Mouse (Mus musculus): ENCODE data around the gene Fam102a.

Fam102a gene

DNA sequence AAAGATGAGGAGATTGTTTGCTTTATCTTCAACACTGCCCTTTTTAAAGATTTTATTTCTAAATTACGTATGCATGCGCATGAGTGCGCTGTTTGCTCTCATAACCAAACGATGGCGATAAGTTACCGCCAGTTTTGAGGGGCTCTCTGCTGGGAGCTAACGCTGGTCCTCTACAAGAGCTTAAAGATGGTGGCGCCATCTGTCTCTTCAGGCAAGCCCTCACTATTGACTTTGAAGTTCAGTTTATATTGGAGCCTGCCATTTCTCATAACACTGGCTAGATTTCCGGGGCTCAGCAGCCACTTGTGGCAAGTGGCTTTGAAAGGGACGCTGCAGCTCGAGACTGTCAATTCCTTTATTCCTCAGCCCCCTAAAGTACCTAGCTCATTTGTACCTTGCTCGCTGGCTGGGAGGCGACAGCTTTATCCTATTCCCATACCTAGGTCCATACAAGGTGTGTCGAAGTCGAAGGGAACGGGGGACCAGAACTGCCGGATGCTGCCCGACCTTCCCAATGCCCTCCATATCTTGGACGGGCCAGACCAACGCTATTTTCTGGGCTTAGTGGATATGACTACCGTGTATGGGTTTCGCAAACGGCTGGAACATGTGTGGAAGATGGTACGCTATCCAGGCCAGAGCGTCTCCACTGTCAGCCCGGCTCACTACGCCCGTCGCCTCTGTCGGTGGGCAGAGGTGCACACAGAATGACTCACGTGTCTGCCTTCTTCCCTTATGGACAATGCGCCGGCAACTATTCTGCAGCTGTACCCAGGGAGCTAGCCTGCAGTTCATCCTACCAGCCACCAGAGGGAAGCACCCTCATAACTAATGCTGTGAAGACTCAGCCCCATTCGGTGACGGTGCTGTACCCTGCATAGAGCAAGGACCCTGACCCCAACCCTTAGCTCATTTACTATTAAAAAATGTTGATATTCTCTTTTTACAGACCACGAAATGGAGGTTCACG lies 48.0 kb downstream of the Fam102a start:
- peak; percentile 79 to 85 for DNase-seq

DNA sequence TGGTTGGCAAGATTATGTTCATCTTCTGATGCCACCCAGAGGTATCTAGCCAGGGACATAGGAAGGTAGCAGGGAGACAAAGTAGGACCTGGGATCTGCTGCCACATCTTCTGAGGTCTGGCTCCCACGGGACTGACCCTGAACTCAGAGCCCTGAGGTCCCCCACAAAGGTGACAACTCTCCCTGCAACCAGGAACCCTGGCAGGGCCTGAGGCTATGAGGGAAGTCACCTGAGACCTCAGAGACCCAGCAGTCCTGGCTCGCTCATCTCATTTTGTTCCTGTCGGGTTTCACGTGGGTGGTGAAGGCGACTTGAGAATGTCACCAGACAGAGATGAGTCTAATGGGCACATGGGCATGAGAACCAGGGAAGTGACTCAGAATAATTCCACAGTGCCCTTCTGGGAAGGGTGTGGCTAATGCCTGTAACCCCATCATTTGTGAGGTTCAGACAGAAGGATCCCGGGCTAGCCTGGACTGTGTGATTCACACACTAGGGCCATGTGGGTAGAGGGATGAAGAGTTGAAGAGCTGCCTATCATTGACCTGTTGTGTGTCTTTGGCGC lies 50.1 kb downstream of the Fam102a start:
- DNase-seq, result no peak

DNA sequence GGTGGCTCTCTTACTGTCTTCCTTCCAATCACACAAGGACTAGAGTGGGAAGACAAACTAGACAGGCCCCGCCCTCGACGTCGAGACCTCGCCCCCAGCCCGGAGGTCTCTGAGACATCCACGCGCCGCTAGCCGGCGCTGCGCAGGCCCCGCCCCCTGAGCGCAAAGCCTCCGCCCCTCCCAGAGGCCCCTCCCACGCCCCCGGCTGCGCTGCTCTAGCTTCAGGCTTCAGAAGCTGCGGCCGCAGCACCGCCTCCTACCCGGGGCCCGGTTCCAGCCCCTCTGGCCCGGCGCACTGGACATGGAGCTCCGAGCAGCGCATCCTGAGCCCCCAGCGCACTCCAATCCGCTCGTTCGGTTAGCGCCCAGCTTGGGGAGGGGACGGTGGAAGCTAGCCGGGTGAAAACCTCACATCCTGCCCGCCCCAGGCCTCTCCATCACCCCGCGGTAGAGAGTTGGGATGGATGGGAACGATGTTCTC lies 51.8 kb downstream of the Fam102a start, which contains the start of gene St6galnac4:
St6galnac4 (plus strand) TSS at position 225 of the 481 bp plus-strand sequence.
- DNase-seq, result peak; percentile 92 to 94

DNA sequence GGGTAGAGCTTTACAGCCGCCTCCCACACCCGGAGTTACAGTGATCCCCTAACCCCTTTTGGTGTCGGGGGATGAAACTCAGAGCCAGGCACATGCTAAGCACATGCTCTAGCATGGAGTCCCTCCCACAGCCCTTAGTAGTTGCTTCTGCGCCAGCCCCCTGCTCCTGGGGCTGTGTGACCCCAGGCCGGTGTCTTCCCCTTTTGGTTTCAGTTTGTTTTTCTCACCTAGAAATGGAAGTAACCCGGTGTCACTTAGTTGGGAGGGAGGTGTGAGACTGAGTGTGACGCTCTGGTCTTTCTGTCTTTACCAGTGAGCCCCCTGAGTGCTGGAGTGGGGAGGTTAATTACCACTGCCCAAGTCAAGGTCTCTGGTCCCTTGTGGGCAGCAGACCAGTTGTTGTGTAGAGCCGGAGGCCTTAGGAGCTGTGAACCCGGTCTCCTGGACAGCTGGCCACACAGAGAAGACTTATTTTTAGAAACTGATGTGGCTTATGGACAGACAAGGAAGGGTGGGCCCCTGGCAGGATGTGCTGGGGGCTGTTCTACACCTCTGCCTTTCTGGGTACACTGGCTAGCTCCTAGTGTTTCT lies 52.7 kb downstream of the Fam102a start:
- DNase-seq, result peak; percentile 32 to 72

DNA sequence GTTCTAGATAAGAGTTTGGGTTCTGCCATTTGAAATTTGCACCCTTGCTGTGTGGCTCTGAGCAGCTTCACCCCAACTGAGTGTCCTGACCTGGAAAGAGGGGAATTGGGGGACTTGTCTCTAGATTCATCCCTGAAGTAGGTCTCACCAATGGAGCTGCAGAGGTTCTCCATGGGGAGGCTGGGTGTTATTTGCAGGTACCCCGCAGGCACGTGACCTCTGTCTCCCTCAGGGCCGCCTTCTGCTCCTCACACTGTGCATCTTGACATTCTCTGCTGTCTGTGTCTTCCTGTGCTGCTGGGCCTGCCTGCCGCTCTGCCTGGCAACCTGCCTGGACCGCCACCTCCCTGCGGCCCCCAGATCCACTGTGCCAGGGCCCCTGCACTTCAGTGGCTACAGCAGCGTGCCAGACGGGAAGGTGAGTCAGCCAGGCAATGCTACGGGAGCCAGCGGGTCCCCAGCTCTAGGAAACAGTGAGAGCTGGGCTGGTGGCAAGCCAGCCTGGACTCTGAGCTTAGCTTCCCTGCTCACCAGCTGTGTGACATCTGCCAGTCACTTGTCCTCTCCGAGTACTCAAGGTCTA lies 54.2 kb downstream of the Fam102a start:
- DNase-seq, result peak; percentile 69 to 80

DNA sequence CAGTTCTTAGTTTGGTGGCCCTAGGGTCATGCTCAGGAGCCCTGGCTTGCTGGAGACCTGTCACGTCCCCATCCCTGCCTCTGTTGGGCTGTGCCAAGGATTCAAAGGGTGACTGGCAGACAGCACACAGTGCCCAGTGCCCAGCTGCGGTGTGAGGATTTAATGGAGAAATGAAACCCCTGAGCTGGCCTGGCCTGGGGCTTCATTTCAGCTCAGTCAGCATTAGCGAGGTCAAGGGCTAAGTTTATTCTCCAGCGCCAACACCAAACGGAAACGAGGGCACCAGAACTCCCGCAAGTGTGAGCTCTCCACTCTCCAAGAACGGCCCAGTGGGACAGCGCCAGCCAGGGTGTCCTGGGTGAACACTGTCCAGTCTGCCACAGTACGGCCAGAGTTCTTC lies 55.1 kb downstream of the Fam102a start:
- no peak for DNase-seq

DNA sequence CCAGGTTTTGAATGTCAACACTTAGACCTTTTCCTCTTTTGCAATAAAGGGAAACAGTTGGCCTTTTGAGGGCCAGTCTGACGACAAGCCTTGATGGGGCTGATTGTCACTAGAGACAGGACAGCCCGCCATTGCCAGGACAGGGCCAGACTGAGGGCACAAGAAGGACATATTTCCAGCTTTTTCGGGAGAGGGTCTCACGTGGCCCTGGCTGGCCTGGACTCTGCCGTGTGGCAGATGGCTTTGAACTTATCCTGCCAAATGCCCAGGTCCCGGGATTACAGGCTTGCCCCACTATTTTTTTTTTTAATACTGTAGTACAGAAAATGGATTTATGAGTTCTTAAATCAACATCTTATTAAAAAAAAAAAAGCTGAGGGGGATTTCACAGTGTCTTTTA lies 56.1 kb downstream of the Fam102a start:
- DNase-seq, result no peak

DNA sequence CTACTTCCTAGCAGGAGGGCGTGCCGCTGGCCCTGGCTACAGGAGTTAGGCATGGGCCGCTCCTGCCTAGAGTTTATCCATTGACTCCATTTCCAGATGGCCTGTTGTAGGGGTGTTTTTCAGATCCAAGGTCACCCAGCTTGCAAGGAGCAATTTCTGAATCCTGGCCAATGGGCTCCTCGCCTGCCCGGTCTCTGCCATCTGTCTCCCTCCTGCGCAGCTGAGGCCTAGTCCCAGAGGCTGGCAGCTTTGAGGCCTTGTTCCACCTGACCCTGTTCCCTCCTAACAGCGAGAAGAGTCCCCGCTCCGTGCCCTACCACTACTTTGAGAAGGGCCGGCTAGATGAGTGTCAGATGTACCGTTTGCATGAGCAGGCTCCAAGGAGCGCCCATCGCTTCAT lies 61.6 kb downstream of the Fam102a start:
- DNase-seq, result no peak

DNA sequence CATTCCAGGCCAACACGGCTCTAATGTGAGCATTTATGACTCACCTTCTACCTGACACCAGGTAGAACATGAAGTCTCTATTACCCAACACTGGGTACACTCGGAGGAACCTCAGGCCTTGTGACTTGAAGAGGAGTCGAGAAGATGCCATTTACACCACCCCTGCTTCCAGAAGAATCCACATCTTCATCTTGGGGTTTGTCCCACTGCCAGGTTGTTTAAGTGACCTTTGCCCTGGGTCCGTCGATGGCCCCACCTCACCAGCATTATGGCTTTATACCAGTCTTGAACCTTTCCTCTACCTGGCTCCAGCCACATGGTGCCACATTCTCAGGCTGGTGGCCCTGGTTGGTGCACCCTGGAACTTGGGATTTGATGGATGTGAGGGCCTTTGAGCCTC lies 62.1 kb downstream of the Fam102a start:
- no peak for DNase-seq

DNA sequence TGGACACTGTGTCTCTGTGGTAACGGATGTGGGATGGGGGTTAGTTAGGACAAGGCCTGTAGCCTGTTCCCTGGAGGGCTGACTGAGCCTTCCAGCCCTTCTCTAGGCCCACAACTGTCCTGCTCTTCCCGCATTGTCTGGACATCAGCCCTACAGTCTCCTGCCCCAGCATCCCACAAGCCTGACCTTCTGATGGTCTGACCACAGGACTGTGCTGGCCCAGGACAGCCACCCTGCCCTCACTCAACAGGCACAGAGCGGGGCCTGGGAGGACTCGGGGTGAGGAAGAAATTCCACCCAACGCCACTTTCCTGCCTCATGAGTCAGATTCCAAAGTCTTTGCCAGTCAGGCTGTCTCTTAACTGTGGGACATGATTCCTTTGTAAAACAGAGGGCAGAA lies 62.6 kb downstream of the Fam102a start:
- DNase-seq, result no peak

DNA sequence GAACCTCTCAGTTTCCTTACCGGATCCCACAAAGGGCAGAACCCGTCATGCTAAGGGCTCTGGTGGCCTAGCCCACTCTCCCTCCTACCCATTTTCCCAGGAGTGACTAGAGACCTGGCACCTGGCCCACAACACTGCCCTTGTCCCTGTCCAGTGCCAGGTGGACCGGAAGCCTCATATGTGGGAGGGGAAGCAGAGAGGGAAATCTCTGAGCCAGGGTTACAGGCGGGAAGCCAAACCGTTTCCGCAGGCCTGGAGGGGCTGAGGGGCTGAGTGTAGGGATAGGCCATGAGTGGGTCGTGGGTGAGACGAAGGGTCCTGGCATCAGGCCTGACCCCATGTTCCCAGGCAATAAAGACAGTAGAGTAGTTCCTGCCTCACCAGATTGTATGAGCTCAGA lies 63.4 kb downstream of the Fam102a start:
- DNase-seq, result peak; percentile 74 to 80

DNA sequence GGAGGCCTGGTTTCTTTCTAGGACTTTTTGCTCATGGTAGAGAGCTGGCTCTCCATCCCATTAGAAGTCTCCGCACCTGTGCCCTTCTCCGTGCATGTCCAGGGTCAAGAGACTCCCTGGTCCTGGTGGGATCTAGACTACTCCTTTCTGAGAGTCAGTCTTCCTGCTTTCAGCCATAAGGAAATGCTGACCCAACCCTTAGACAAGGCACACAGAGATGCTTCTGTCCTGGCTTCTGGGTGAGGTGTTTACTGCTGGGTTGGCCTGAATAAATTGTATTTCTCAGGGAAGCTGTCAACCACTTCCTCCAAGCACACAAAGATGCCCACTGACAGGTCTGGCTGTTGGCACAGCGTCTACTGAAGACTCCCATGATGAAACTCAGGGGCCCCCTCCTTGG lies 64.3 kb downstream of the Fam102a start, which contains the start of gene St6galnac6:
St6galnac6 (plus strand) TSS at position 301 of the 400 bp plus-strand sequence.
- DNase-seq, result no peak

DNA sequence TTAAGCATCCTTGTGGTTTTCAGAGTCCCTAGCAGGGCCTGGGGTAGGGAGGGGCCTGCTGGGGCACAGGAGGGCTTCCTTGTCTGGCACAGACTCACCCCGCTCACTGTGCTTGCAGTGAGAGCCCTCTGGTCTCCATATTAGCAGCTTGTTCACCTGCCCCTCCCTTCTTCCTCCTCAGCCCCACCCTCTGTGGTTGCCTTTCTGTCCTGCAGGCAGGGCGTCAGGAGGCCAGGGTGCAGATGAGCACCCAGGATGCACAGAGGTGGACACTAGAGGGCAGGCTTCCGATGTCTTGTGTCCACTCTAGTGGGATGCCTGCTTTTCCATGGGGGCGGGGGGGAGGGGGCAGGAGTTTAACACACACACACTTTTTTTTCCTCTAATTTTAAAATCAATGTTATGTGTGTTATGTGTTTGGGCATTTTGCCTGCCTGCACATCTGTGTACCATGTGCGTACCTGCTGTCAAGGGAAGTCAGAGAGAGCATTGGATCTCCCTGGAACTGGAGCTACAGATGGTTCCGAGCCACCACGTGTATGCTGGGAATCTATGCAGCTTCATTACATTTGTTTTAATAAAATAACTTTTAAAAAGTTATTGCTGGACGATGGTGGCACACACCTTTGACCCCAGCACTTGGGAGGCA lies 66.4 kb downstream of the Fam102a start:
- peak; percentile 55 to 68 for DNase-seq

DNA sequence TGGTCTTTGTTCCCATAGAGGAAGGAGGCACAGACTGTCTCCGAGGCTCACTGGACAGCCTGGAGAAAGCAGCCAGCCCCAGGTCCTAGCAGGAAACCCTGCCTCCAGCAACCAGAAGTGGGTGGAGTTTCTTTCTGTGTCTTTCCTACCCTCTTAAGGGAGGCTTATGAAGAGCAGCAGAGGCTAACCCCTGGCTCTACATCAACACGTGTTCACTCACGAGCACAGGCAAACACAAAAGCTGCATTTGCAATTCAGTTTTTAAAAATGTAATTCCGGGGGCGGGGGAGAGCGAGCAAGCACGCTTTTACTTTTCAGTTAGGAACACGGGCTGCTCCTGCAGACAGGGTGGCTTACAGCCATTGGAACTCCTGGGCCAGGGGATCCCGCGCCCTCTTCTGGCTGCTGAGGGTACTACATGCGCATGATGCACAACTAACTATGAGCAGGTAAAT lies 67.5 kb downstream of the Fam102a start:
- DNase-seq, result peak; percentile 88 to 94

DNA sequence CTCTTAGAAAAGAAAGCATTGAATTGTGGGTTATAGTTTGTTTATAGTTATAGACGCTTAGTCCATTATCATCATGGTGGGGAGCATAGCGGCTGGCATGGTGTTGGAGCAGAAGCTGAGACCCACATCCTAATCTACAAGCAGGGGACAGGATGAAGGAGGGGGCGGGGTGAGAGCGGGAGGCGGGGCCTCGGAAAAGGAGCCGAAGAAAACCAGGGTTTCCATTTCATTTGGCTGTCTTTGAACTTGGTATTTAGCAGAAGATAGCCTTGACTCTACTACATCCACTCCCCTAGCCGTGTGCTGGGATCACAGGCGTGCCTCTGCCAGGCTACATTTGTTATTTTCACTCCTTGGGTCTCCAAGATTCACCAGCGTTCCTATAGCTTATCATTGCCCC lies 69.5 kb downstream of the Fam102a start:
- no peak for DNase-seq

DNA sequence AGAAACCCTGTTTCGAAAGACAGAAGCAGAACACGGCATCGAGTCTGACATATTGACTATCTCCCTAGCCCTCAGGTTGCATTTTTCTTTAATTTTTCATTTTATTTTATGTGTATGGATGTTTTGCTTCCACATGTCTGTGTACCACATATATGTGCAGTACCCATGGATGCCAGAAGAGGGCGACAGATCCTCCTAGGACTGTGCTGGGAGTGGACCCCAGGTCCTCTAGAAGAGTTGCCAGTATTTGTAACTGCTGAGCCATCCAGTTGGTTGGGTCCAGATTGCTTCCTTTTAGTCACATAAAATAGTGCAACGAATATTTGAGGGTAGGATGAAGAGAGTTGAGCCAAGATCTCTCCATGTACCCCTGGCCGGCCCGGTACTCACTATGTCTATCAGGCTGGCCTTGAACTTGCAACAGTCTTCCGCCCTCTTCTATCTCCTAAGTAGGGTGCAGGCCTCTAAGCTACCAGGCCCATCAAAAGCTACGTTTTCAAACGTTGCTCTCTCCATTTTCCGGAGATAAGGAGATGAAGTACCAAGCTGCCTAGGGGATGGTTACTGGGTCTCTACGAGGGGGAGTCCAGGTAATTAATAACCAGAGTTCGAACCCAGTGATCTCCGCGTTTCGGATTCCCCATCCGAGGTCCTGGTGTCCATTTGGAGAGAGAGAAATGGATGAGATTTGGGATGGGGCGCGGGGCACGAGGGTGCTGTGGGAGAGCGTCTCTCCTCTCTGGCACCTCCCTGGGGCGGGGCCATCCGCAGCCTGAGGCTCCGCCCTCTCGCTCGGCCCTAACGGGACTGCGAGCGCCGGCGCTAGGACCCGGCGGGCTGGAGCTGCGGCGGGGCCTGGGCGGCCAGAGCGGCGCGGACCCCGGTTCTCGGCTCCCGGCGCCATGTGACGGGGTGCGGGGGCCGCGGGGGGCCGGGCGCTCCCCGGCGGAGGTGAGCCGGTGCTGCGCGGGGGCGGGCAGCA lies 71.3 kb downstream of the Fam102a start:
- peak; percentile 82 to 88 for DNase-seq

DNA sequence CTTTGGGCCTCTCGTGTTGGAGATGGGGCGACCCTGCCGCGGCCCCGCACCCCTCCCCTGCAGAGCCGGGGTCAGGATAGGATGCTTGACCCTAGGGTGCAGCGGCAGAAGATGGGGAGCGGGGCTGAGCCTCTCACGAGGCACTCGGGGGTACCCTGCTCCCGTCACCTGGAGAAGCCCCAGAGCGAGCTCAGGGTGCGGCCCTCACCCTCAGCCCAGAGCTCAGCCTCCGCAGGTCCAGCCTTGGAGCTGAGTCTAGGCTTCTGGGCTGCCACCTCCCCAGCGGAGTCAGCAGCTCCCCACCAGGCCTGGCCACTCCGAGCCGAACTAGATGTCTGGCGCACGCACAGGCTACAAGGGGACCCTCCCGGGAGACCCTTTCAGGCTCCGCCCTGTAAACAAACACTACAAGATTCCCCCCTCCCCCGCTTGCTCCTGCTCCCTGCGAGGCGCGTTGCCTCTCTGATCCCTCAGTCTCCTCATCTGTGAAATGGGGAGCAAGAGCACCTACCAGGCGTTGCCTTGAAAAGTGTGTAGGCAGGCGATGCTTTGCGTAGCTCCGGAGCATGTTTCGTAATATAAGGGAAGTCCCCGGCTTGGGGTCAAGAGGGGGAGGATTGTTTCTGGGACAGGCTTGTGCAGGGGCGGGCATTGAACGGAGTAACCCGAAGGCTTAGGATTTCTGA lies 72.3 kb downstream of the Fam102a start:
- peak in 1 of 2 experiments; percentile 24 for DNase-seq

DNA sequence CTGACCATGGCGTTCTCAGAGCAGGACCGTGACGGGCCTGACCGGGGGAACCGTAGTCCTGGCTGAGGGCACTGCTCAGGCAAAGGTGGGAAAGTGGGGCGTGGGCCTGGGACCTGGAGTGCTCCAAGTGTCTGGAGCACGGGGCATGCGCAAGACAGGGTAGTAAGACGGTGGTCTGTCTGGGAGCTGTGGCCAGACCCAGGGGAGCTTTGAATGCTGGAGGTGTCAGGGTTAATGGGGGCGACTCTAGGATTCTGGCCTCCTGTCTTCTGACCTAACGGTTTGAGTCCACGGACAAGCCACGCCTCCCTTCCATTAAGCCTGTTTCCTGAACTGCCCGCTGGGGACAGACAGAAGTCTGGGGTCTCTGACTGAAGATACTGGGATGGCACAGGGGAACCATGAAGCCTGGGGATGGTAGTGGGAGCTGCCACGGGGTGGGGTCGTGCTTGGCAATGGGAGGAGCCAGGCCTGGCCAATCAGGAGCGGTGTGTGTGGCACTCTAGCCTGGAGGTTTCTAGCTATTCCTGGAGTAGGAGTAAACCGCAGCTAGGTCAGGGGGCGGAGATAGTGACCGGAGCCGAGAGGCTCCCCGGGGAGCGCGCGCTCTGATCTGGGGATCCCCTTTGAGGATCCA lies 73.1 kb downstream of the Fam102a start:
- peak; percentile 66 to 83 for DNase-seq

DNA sequence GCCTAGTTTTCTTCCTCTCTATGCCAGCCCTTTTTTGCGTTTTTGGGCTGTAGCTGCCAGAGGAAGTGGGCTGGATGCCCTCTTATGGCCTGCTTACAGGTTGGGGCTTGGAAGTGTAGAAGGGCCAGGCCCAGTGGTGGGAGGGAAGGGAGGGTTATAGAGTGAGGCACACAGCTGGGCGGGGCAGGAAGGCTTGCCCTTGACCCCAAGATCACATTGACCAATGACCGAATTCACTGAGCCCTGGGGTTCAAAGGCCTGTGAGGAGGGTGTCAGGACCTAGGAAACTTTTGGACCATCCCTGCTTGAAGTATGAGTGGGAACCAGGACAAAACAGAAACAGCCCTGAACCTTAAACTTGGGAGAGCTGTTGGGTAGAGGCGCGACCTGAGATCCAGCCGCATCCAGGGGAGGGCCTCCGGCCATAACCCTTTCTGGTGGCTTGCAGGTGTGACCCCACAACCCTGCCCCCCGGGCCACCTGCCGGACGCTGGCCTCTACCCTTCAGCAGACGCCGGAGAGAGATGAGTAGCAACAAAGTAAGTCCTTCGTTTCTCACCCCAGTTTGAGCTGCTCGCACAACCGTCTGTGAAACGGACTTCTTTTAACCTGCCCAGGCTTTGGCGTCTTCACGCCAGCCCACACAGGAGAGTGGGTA lies 73.8 kb downstream of the Fam102a start:
- DNase-seq, result no peak

Data from kidney, postnatal 25 days (tissue).